Mouse (Mus musculus) left cerebral cortex, adult 18-20 months (tissue): ENCODE data around the gene Zcchc8. TPM values are rescaled to one million over a fixed set of nuclear protein-coding genes. Genes with fewer than 3 reads are reported as not detected.

Experiments
- DNase-seq, 2 experiments: peaks; one replicate each; pipeline ENCODE4 v3.0.0; 2021 to 2022; ENCODE audit warnings: low spot score in 2 of 2, mixed read lengths in 1 of 2
- total RNA-seq, 2 experiments: library from RNA; stranded (reverse); gene quantifications; 2 replicates each; pipeline ENCODE4 v1.2.3; 2021

Zcchc8 gene
- total RNA-seq, 2 experiments from 2014 or later: 43.0 to 49.4 TPM

GRCm38 (mm10) chr5:123684221-123685144 is 36.4 kb downstream of the Zcchc8 start, which contains the start of gene Clip1:
Clip1 (minus strand) TSS chr5:123684618.
- DNase-seq: peak; percentile 72 to 82

GRCm38 (mm10) chr5:123683377-123684220 is 37.3 kb downstream of the Zcchc8 start:
- peak; percentile 35 to 37 for DNase-seq

DNA sequence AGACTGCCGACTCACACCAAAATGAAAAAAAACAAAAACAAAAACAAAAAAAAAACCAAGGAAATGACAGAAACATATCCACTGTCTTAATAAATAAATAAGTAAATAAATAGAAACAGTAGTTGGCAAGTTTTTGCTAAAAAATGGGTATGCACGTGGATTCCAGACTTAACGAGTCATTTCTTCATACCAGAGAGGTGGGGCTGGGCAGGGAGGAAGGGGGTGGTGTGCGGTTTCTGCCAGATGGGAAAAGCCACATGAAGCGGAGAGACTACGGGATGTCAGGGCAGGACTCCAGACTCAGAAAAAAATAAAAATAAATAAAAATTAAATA is 37.9 kb downstream of the Zcchc8 start:
- no peak for DNase-seq

DNA sequence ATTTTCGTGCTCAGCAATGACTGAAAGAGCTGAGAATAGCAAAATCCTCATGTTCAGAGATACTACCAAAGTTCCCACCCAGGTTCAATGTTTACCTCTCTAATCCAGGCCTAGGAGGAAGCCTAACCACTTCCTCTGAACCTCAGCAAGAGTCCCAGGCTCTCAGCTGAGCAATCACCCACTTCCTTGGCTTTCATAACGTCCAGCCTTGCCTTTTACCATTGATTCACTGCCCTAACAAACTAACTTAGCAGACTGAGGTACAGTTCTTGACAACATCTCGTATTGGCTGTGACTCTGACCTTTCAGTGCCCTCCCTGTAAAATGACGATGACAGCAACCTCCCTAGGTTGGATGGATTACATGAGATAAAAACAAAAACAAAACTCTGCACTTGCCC is 38.5 kb downstream of the Zcchc8 start:
- no peak for DNase-seq

- no peak for DNase-seq
Observed at GRCm38 (mm10) chr5:123679546-123680263, 41.2 kb downstream of the Zcchc8 start.

GRCm38 (mm10) chr5:123679106-123679505 is 41.8 kb downstream of the Zcchc8 start:
- no peak for DNase-seq

DNA sequence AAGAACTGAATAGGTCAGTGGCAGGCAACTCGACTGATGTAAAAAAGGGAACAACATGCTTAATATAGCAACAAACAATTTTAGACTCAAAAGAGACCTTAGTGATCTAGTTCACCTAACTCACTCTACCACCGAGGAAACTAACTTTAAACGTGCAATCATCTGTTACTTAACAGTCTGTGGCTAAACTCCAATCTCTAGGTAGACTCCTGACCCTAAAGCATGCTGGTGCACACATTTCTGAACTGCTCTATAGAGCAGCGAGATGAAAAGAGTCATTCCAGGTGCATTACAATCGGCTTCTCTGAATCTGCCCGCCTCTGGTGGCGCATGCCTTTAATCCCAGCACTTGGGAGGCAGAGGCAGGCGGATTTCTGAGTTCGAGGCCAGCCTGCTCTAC is 45.2 kb downstream of the Zcchc8 start:
- DNase-seq: no peak

DNA sequence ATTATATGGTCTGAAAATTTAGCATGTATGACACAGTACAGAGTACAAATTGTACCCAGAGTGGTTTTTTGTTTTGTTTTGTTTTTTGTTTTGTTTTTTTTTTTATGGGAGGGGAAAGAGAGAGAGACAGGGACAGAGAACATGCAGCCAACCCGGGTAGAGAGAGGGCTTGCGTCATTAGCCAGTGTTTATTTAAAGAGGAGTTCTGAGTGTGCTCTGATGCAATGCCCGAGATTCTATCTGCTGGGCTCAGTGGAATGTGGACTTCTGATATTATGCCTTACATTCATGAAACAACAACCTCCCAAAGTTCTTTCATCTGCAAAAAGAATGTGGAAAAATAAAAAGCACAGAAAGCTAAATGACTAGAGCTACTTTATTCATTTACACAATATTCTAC is 45.7 kb downstream of the Zcchc8 start:
- DNase-seq: no peak

- no peak for DNase-seq
Observed at GRCm38 (mm10) chr5:123671473-123671820, 49.5 kb downstream of the Zcchc8 start.

GRCm38 (mm10) chr5:123670800-123671472 is 50.0 kb downstream of the Zcchc8 start:
- no peak for DNase-seq

- no peak for DNase-seq
Observed at GRCm38 (mm10) chr5:123669991-123670799, 50.7 kb downstream of the Zcchc8 start.

- DNase-seq: no peak
Observed at GRCm38 (mm10) chr5:123667915-123668314, 53.0 kb downstream of the Zcchc8 start.

DNA sequence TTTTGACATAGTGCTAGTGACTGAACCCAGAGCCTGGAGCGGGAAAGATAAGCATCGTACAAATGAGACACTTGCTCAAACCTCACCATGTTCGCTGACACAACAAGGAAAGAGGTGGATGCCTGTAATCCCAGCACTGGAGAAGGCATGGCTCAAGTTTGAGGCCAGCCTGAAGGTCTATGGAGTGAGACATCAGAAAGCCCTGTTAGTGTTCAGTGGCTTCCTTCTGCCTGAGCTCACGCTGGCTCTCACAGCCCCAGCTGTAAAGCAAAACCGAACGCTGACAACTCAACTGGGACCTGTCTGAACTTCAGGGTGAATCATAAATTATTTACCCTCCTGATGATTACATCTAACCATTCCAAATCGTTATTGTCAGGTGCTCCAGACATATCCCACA is 54.9 kb downstream of the Zcchc8 start:
- no peak for DNase-seq

DNA sequence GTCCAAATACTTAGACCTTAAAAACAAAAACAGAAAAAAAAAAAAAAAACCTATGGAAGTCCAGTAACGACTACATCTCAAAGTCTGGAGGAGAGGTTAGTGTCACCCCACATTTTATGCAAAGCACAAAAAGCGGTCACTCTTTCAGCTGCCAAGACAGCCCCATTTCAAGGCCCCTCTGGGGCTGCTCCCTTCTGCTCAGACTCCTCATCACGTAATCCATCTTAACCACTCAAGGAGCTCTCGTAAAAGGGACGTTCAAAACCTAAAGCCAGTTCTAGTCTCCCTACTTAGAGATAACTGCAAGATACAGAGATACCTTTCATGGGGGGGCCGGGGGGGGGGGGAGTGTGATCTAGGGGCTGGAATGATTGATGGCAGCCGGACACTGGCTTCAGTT is 56.6 kb downstream of the Zcchc8 start:
- DNase-seq: no peak

DNA sequence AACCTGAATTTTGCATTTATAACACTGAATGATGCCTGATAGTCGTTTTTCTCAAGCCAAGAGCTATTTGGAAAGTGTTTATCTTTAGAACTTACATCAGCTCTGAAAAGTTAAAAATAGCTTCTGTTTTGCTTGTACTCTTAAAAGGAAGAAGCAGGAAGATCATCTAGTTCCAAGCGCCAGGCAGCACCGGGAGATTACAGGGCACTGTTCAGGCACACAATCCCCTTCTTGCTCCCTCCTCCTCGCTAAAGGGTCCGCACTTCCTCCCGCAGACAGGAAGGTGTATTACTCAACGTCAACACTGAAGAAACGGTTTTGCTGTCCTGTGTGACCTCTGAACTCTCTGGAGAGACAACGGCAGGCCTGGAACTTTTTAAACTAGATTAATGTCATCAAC is 58.8 kb downstream of the Zcchc8 start:
- DNase-seq: no peak

- no peak for DNase-seq
Observed at GRCm38 (mm10) chr5:123661602-123662001, 59.3 kb downstream of the Zcchc8 start.

- DNase-seq: no peak
Observed at GRCm38 (mm10) chr5:123657651-123658050, 63.2 kb downstream of the Zcchc8 start.

DNA sequence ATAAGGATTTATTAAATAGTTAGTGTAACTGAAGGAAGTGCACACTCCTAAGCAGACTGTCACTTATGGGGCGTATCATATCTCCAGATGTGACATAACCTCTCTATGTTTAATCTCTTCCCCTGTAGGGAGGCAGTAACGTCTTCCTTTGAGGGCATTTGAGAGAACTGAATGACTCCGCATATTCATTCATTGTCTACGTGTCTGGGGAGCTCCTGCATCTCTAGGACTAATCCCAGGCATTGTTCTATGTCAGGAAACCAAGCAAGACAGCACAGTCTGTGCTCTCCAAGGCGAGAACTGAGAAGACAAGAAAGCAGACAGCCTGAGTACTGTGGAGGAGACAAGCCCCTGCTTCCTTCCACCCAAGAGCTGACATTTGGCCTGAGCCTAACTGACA is 66.0 kb downstream of the Zcchc8 start:
- no peak for DNase-seq

DNA sequence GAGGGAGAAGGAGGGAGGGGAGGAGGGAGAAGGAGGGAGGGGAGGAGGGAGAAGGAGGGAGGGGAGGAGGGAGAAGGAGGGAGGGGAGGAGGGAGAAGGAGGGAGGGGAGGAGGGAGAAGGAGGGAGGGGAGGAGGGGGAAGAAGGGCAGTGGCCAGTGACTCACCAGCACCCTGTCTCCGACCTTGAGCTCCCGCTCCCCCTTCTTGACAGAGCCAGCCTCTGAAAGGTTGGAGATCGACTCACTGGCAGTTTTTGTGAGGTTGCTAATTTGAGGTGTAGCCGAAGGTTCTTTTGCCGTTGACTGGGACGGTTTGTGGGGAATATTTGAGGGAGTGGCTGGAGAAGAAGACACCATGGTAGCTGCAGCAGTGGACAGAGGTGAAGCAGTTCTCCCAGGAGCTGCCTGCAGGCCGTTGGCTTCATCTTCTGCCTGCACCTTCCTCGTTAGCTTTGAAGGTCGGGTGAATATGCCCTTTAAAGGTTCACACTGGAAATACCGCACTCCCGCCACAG is 67.6 kb downstream of the Zcchc8 start:
- no peak for DNase-seq

DNA sequence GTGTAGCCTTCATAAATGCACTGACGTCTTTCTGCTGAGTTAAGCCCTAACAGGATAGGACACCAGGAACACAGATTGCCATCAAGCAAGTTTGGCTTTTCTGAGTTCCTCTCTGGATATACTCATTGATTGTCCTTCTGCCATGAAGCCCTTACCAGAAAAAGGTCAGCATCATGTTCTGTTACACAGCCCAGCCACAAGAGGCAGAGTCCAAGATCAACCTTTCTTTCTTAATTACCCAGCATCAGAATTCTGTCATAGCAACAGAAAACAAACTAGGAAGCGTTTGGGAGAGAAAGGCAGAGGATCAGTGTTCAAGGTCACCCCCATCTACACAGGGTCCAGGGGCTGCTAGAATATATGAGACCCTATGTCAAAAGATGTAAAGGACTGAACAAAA is 70.1 kb downstream of the Zcchc8 start:
- DNase-seq: no peak
